Mouse (Mus musculus): ENCODE measurements at regions not wholly inside any gene's neighbourhood (a gene's known extent, or its start where the extent isn't known, plus 50 kb on each side); places are given as distances from the start of the nearest gene placed in this dataset.

- DNase-seq: no peak
Observed at GRCm38 (mm10) chr6:84383718-84384117, 210.0 kb downstream of the Cyp26b1 start.

- no peak for DNase-seq
Observed at GRCm38 (mm10) chr6:84383141-84383540, 210.6 kb downstream of the Cyp26b1 start.

GRCm38 (mm10) chr6:84381571-84381970 lies 212.1 kb downstream of the Cyp26b1 start:
- DNase-seq: no peak

GRCm38 (mm10) chr6:84376666-84377065 lies 217.0 kb downstream of the Cyp26b1 start:
- no peak for DNase-seq

GRCm38 (mm10) chr6:84375498-84375897 lies 218.2 kb downstream of the Cyp26b1 start:
- peak; percentile 17 for DNase-seq

- no peak for DNase-seq
Observed at GRCm38 (mm10) chr6:84366365-84366764, 227.3 kb downstream of the Cyp26b1 start.

GRCm38 (mm10) chr6:84365914-84366313 lies 227.8 kb downstream of the Cyp26b1 start:
- no peak for DNase-seq

GRCm38 (mm10) chr6:84364964-84365363 lies 228.7 kb downstream of the Cyp26b1 start:
- DNase-seq: no peak

- DNase-seq: no peak
Observed at GRCm38 (mm10) chr6:84362331-84362730, 231.4 kb downstream of the Cyp26b1 start.

- no peak for DNase-seq
Observed at GRCm38 (mm10) chr6:84357911-84358310, 235.8 kb downstream of the Cyp26b1 start.

GRCm38 (mm10) chr6:84353425-84354220 lies 240.1 kb downstream of the Cyp26b1 start:
- DNase-seq: no peak

- no peak for DNase-seq
Observed at GRCm38 (mm10) chr6:84344936-84345335, 248.8 kb downstream of the Cyp26b1 start.

GRCm38 (mm10) chr6:84333666-84334179 lies 260.0 kb downstream of the Cyp26b1 start:
- no peak for DNase-seq

GRCm38 (mm10) chr6:84329106-84329505 lies 264.6 kb downstream of the Cyp26b1 start:
- no peak for DNase-seq

- DNase-seq: no peak
Observed at GRCm38 (mm10) chr6:84328030-84328390, 265.7 kb downstream of the Cyp26b1 start.

GRCm38 (mm10) chr6:84327306-84328029 lies 266.2 kb downstream of the Cyp26b1 start:
- no peak for DNase-seq

- DNase-seq: no peak
Observed at GRCm38 (mm10) chr6:84325384-84326114, 268.2 kb downstream of the Cyp26b1 start.

GRCm38 (mm10) chr6:84324185-84324584 lies 269.5 kb downstream of the Cyp26b1 start:
- no peak for DNase-seq

- DNase-seq: no peak
Observed at GRCm38 (mm10) chr6:84322528-84322927, 271.2 kb downstream of the Cyp26b1 start.

- DNase-seq: peak; percentile 8
Observed at GRCm38 (mm10) chr6:84320586-84320985, 273.1 kb downstream of the Cyp26b1 start.

GRCm38 (mm10) chr6:84318774-84319173 lies 274.9 kb downstream of the Cyp26b1 start:
- peak; percentile 38 for DNase-seq

GRCm38 (mm10) chr6:84317026-84317425 lies 276.7 kb downstream of the Cyp26b1 start:
- no peak for DNase-seq

Data from right cerebral cortex, adult 18-20 months (tissue).